Mouse (Mus musculus) adrenal gland, postnatal 36 days (tissue): Measurements from ENCODE around the gene Plac9a. TPM values are rescaled to one million over a fixed set of nuclear protein-coding genes. Genes with fewer than 3 reads are reported as not detected.
"Not testable (repeated sequence)": the region's sequence is repeated elsewhere in the genome, so short reads cannot be mapped to it uniquely, and the experiment has no call there.

Experiments used
- DNase-seq, 2 experiments: peaks; one replicate each; pipeline ENCODE4 v3.0.0; 2021; ENCODE audit warnings: mixed read lengths in 1 of 2
- long read RNA-seq, 2 experiments: library from polyadenylated mRNA; stranded (forward); transcript quantifications; one replicate each; pipeline ENCODE4 v2.0.0; 2021; ENCODE audit warnings: borderline sequencing depth in 2 of 2
- total RNA-seq, 2 experiments: library from RNA; stranded (reverse); gene quantifications; 2 replicates each; pipeline ENCODE4 v1.2.3; 2021

Gene Plac9a
- total RNA-seq, result 1 to 10 TPM; 1.3 to 1.4 TPM
- long read RNA-seq, experiment 1, transcript Plac9a-201 (4 exons, 1,555 nt), result major isoform, 17 of 20 reads
- long read RNA-seq, experiment 1, partial matches to known transcripts, result 0 of 20 reads
- long read RNA-seq, experiment 1, other reads (novel, unspliced or antisense), result 1 of 20 reads
- long read RNA-seq, experiment 2, transcript Plac9a-201 (4 exons, 1,555 nt), result major isoform, 11 of 14 reads
- long read RNA-seq, experiment 2, partial matches to known transcripts, result 1 of 14 reads
- long read RNA-seq, experiment 2, other reads (novel, unspliced or antisense), result 1 of 14 reads

DNA sequence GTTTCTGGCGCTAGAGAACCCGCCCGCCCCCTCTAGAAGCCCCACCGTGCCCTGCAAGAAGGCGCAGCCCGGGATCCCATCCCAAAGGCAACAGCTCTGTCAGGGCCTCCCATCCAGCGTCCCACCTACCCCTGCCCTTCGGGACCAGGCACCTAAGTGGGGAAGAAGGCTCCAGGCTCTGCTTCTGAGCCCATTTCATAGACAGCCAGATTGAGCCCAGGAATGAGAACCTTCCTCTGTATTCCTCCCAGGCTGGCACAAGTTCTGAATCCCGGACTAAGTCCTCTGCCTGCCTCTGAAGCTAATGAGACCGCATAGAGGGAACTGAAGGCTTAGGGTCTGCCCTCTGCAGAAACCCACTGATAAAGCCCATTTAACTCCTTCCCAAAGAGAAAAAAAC lies at the start of gene Plac9a:
Gene Plac9a (minus strand): TSS at position 101 of the 400 bp plus-strand sequence.
- DNase-seq, result not testable (repeated sequence)

DNA sequence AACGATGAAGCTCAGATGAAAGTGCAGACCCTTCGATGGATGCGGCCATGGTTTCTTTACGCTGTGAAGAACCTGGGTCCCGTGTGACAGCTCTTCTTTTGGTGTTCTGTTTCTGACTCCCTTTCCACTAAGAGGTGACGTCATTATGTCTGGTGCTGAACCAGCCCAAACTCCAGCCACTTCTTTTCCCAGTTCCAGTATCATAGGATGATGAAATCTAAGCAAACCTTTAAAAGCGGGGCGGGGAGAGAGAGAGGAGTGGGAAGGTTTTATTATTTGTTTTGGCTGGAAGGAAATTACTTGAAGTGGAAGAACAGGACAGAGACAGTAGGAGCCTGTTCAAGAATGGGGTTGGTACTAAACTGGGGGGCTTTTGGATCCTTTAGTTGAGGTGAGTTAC lies 35.1 kb upstream of the Plac9a start, which contains the start of gene Cphx1:
Gene Cphx1 (plus strand): TSS at position 301 of the 400 bp plus-strand sequence.
- not testable (repeated sequence) for DNase-seq

DNA sequence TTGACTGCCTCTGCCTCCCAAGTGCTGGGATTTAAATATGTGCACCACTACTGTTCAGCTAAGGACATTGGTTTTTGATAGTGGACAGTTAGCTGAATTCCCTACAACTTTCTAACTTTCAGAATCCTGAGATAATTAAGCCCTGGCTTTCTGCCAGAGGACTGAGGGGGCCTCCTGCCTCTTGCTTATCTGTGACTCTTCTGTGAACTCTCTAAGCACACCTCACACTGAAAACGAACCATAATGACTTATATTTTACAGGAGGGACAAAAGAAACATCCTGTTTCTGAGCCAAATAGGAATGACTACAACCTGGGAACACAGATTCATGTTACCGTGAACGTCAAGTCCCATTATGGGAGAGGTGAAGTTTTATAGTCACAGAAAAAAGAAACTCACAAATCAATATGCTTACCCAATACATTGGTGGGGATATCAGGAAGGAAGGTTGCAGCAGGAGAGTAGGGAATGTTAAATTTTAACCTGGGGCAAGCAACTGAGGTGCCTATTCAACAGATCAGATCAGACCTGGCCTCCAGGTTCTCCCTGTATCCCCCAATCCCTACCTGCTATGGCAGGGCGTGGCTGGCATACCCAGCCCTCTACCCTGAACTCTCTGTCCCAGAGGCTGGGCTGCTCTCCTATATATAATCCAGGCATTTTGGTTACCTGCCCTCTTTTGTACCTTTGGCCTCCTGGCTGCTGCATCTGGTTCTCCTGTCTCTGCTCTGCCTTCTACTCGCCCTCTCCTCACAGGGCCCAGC lies 34.1 kb upstream of the Plac9a start:
- DNase-seq, result not testable (repeated sequence)

DNA sequence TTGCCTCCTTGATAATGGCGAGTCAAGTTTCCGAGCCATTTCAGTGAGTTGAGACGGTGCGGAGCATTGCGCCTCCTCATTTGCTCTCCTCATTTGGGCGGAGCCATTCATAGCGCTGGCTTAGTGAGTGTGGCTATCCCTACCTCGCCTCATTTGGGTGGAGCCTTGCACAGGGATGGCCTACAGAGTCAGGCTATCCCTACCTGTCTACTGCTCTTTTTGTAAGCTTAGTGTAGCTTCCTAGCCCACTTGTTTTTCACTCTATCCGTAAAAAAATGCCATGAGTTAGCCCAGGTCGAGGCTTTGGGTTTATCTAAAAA lies 24.6 kb upstream of the Plac9a start, which contains the start of gene Tmem254a:
Gene Tmem254a (minus strand): TSS at position 111 of the 320 bp plus-strand sequence.
- not testable (repeated sequence) for DNase-seq

DNA sequence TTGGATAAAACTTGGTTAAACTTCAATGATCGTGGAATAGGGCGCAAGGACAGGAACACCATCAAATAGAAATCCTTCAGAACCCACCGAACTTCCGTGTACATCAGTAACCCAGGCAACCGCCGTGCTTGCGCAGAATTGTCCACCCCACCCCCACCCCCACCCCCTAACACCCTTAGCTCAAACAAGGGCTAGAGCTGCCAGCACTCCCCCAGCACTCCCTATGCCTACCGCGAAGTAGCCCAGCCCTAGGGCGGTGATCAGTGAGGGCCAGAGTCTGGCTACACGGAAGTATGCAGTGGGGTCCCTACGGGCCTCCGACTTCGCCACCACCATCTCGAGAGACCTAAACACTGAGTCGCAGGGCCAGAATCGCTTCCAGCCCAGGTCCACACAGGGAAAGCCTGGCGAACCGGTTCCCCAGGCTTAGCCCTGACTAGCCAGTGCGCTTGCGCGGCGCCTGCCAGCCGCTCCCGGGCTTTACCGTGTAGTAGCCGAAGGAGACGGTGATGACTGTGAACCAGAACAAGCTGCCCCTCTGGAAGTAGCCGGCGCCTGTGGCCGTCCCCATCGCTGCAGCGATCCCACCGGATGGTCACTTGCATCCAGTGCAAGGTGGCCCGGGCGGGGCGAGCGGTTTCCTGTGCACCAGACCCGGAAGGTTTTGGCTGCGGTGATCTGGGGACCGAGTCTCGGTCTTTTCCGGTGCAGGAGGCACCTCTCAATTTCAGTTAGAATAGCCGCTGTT lies 24.1 kb upstream of the Plac9a start:
- not testable (repeated sequence) for DNase-seq

DNA sequence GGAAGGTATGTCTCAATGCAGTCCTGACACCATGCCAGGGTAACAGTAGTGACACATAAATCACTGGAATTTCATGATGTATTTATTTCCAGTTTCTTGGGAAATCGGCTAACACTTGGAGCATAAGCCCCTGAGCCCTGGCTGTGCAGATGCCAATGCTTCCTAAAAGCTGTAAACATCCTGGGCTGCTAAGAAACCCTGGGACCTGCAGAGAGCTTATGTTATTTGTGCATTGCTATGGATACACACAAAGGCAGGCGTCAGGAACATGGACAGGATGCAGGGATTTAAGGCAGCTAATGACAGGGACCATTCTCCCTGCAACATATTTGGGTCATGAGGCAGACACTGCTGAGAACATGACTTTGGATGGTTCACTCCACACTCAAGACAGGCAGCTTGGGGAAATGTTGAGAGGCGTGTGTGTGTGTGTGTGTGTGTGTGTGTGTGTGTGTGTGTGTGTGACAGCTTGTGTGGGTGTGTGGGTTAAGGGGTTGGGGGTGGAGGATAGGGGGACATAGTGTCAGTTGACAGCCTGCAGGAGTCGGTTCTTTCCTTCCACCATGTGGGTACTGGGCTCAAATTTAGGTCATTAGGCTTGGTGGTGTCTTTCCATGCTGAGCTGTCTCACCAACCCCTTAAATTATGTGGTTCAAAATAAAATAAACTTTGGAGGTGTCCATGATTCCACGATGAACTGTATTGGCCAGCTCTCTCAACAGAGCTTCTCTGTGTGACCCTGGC lies 15.7 kb upstream of the Plac9a start:
- DNase-seq, result not testable (repeated sequence)

DNA sequence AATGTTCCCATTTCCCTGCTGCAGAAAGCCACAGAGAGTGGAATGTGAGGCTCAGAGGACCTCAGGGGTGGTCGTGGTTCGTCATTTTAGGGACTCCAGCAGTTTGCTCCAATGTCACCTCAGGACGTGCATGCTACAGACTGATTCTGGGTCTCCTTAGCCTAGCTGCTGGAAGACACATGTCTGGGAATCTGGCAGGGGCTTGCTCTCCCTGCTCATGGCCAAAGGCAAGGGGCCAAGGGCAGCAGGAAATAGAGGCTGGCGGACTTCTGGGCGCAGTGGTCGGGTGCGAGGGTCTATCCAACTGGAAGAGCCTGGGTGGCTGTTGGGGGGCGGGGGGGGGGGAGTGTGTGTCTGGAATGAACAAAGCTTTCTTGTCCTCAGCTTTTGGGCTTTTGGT lies 6.1 kb upstream of the Plac9a start:
- not testable (repeated sequence) for DNase-seq

DNA sequence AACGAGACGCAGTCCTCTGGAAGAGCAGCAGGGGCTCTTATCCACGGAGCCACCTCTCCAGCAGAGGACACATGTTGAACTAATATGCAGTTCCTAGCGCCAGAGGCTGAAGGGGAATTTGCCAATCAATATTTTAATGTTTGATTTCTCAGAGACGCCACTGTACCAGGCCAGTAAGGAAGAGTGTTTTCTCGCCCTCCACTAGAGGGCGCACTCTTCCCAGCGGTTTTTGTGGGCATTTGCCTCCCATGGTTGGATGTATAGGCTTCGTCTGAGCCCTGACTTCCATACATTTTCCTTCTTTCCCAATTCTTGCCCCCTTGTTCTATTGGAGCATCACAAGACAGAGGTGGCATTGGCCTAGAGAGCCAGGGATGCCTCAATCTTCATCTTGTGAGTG lies 4.4 kb upstream of the Plac9a start:
- not testable (repeated sequence) for DNase-seq

DNA sequence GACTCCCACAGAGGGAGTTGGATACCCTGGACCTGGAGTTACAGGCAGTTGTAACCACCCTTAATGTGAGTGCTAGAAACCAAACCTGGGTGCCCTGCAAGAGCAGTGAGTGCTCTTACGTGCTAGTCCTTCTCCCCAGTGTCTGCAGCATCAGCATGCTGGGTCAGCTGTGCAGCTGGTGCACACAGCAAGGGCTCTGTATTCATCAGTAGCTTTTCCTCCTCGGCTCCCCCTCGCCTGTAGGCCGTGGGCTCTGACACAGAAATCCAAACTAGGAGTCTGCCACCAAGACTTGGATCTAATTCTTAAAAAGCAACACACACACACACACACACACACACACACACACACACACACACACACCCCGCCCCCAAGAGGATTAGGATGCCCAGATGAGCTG lies 2.3 kb upstream of the Plac9a start:
- DNase-seq, result not testable (repeated sequence)

DNA sequence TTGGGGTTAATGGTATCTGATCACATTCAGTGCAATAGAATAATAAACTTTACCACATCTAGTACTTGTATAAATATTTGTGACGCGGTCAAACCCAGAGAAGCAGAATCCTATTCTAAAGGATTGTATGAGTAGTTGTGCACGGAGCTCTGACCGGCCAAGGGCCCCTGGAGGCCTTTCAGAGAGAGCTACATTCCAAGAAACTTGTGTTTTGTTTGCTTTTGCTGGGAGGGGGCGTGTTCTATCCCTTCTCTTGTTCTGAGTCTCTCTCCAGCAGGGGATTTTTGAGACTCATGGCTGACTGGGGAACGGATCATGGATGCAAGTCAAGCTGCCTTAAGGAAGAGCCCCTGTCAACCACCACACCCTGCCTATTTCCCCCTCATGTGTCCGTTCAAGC lies 7.2 kb downstream of the Plac9a start:
- DNase-seq, result not testable (repeated sequence)

DNA sequence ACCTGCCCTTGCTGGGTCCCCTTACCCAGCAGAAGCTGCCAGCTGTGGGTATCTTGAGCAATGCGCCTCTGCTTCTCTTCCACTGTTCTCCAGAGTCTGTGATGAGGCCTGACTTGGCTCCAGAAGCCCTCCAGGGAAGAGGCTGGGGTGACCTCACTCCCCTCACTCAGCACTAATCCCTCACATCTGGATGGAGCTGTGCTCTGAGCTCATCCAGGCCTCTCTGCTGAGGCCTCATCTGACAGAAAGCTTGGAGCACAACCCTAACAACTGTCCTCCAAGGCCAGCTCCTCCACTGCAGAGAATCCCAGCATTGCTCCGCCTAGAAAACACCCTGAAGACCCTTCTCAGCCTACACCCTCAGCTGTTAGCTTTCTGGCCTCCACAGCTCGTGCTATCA lies 8.3 kb downstream of the Plac9a start:
- DNase-seq, result not testable (repeated sequence)

DNA sequence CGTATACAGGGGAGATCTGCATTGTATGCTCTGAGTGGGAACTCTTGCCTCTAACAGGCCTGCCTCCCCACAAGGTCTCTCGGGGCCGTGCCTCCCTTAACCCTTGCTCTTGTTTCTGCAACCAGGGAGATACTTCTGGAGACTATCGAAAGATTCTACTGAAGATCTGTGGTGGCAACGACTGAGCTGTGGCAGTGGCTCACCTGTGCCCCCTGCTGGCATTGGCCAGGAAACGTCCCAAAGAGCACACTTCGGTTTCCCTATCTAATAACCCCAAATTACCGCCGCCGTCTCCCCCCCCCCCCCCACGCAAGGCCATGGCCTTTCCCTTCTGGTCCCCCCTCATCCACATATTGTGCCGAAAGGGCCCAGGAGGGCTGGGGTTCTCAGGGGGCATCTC lies 17.0 kb downstream of the Plac9a start:
- not testable (repeated sequence) for DNase-seq

DNA sequence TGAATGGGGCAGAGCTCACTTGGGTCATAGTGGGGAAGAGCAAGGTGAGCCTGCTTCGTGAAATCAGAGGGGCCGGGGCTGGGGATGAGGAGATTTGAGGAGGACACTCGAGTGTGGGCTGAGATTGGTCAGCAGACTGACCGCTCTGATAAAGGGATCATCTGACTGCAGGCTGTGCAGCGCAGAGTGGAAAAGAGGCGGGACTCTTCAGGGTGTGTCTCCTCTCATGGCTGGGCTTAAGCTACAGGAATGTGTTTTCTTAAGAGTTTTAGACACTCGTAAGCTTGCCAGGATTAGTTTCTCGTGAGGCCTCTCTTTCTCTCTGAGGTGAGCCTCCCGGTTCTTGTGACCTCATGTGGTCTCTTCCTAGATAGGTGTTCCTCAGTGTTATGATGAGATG lies 21.1 kb downstream of the Plac9a start:
- DNase-seq, result not testable (repeated sequence)

DNA sequence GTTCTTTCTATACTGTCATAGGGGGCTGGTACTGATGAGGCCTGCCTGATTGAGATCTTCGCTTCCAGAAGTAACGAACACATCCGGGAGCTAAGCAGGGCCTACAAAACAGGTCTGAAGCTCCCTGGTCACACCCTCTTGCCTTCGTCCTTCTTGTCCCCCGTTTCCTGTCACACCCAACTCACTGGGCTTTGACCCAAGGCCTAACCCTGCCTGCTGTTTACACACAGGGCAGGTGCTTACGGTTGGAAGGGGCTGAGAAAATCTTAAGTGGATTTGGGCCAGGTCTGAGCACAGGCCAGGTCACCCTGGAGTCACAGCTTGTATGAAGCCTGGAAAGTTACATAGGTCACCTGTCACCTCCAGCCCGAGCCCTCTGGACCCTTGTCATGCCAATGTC lies 26.3 kb downstream of the Plac9a start:
- not testable (repeated sequence) for DNase-seq

DNA sequence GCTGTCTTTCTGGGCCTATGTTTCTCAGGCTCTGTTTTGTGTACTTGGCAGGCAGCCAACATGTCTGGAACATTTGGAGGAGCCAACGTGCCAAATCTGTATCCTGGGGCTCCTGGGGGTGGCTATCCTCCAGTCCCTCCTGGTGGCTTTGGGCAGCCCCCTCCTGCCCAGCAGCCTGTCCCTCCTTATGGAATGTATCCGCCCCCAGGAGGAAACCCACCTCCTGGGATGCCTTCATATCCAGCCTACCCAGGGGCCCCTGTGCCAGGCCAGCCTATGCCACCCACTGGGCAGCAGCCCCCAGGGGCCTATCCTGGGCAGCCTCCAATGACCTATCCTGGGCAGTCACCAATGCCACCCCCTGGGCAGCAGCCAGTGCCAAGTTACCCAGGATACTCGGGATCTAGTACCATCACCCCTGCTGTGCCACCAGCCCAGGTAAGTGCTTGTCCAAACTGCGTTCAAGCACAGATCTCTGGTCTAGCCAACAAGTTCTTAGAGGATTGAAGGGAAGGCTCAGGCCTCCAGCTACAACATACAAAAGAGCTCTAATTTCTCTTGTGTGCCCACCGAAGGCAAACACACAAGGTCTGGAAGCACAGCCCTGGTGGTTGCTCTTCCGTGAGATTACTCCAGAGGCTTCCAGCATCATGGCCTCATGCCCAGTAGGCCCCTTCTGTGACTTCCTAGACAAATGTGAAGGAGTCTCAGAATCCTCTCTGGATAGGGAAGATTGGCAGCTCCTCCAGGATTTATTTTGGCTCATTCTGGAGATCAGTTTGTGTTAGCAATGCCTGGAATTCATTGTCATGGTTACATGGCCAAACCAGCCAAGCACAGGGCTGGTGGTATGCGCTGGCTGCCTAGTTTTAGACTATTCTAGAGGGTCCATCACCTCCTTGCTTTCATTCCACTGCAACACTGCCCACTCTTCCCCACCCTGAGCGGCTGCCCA lies 30.2 kb downstream of the Plac9a start:
- peak in 1 of 2 experiments; percentile 46 for DNase-seq

DNA sequence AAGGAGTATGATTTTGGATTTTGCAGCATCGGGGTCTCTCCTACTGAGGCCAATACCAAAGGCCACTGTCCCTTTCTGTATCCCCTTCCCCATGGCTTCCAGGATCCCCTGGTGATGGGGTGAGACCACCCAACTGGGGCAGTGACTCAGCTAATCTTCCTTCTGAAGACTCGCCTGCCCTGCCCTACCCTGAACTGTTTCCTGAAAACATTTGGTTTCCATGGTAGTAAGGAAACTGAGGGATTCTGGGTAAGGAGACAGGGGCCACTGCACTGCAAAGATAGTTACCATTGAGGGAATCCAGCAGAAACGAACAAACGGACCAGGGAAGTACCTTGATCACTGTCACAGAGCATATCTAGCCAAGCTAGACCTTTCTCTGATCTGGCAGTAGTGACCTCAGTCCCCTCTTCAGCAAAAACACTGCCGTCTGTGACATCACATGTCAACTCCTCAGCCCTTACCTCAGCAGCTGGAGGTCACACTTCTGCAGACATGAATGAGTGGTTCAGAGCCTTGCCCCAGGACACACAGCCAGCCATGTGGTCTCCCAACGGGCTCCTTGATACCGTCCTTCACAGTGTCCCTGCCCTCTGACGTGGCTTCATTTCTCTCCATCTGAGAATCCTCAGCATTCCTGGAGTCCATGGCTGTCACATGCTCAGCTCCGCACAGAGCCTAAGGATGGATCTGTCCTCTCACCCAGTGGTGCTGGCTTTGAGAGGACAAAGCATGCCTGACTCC lies 33.6 kb downstream of the Plac9a start:
- DNase-seq, result peak in 1 of 2 experiments; percentile 47

DNA sequence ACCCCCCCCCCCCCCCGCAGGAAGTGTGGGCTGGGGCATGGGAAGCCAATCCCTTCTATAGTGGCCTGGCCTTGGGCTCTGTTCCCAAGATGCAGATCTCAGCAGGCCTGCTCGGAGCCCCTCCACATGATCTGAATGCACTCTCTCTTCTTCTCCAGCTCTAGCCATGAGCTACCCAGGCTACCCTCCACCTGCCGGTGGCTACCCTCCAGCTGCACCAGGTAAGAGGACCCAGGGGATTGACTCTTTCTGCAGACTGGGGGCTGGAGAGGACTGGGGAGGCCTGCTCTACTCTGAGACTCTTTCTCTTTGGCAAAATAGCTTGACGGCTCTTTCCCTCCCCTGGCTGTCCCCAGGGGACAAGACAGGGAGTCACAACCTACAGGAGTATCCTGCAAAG lies 34.2 kb downstream of the Plac9a start:
- no peak for DNase-seq

DNA sequence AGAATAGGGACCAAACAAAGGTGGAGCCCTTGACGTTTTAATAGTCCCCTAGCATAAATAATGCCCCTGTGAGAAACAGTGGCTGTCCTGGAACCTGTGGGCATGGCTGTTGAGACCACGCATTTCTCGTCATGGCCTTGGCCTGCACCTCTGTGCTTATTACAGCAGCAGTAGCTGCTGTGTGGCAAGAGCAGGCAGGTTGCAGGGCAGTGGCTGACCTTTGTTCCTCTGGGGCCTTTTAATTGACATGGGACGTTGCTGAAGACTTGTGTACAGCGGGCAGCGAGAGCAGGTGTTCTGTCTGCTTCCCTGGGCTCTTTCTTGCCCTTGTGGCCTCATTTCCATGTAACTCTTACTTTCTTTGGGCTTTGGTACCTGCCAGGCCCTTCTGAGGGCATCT lies 35.1 kb downstream of the Plac9a start:
- DNase-seq, result no peak

DNA sequence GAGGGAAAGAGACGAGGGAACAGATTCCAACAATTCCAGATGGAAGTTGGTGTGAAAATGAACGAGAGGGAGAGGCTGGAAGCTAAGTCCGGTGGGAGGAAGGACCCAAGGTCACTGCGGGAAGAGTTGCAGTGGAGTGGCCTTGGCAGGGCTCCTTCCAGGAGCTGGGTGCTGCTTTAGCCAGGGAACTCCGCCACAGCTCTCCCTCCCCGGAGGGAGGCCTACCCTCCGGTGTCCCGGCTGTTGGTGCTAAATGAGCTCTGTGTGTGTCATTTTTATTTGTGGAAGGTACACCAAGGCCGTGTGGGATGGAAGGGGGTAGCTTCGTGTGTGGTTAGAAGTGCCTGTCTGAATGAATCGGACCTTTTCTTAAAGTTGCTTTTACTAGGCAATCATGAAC lies 36.1 kb downstream of the Plac9a start:
- peak; percentile 68 to 73 for DNase-seq

DNA sequence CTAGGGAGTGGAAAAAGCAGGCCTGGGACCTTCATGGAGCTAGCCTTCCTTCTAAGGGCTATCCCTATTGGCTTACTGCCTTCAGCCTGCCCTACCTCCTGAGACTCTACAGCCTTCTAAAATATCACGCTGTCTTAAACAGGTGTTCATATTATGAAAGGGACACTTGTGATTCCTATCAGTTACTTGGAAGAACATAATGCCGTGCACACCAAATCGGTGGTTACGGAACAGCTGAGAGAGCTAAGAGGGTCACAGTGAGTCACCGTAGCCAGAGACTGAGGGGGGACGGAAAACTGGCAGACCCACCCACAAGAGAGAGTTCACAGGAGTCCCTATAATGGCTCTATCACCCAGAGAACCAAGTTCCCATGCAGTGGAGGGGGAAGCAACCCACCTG lies 36.5 kb downstream of the Plac9a start:
- no peak for DNase-seq
